Mouse (Mus musculus) brain, embryonic 14.5 days (tissue): ENCODE results near the gene Masp1.

Source experiments
- CTCF ChIP-seq: fragments of 200-500 bp; IDR thresholded peaks from 2 replicates; pipeline ENCODE4 v1.5.1; 2012; ENCODE audit warnings: inconsistent platforms, mild to moderate bottlenecking, moderate library complexity, borderline replicate concordance; ENCODE audit not compliant: insufficient read depth, insufficient read length; ENCODE audit errors: extremely low read depth
- POLR2A ChIP-seq: fragments of 200-500 bp; IDR thresholded peaks from 2 replicates; pipeline ENCODE4 v1.6.1; 2012; ENCODE audit warnings: mild to moderate bottlenecking, inconsistent platforms, borderline replicate concordance; ENCODE audit not compliant: poor library complexity, insufficient read depth, insufficient read length, severe bottlenecking; ENCODE audit errors: extremely low read depth

DNA sequence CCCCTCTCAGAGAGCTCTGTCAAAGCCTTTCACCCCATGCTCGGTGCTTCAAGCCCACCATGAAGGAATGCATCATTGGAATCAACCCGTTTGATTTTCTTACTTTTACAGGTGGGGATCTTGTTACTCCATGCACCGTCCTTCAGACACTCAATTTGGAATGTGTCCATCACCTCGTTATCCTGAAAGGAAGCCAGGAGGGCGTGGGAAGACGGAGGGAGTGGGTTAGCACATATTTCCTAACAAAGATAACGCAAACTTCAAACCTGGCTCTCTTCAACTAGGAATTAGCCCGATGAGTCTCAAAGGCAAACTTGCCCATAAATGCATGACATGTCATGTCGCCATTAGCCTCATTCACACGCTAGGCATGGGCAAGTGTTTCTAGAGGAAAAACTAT, 37.3 kb downstream of the Masp1 start:
- TF ChIP-seq CTCF, result no peak
- TF ChIP-seq POLR2A, result no peak
